Mouse (Mus musculus): Measurements from ENCODE around the gene Slc9a1. TPM values are rescaled to one million over a fixed set of nuclear protein-coding genes. Genes with fewer than 3 reads are reported as not detected.

The Slc9a1 gene
- total and polyA plus RNA-seq, 3 experiments = 3.1 to 14.0 TPM; not detected in 1

- no peaks in the 10 kb centered on the region for H3K4me1 ChIP-seq (ENCODE audit: control insufficient read depth in 1 of 2, insufficient read depth in 2 of 2, low read length in 2 of 2)
- no peaks in the 10 kb centered on the region for H3K79me2 ChIP-seq (ENCODE audit: control insufficient read depth, insufficient read depth, low read length, poor library complexity)
- TF ChIP-seq MAFK (IDR thresholded peaks at IDR 0.05; ENCODE audit: borderline replicate concordance, low read depth, low read length) (no peak), MAX (IDR thresholded peaks at IDR 0.05; ENCODE audit: low read length) (no peak), BHLHE40 (IDR thresholded peaks at IDR 0.05; ENCODE audit: borderline replicate concordance, low read depth, low read length) (no peak), USF2 (IDR thresholded peaks at IDR 0.05; ENCODE audit: borderline replicate concordance in 1 of 2, insufficient read depth in 1 of 2, low read depth in 1 of 2, low read length in 2 of 2) (no peak), ETS1 (IDR thresholded peaks at IDR 0.05; ENCODE audit: low read depth, low read length) (no peak), ZMIZ1 (IDR thresholded peaks at IDR 0.05; ENCODE audit: low read depth, low read length) (no peak), NRF1 (IDR thresholded peaks at IDR 0.05; ENCODE audit: insufficient read depth, low read depth, low read length, poor library complexity, severe bottlenecking) (no peak), CHD2 (IDR thresholded peaks at IDR 0.05; ENCODE audit: low read length) (no peak), MYB (IDR thresholded peaks at IDR 0.05; ENCODE audit: low read depth, low read length) (no peak), MXI1 (IDR thresholded peaks at IDR 0.05; ENCODE audit: low read depth, low read length) (no peak), UBTF (IDR thresholded peaks at IDR 0.05; ENCODE audit: borderline replicate concordance, insufficient read depth, low read depth, low read length) (no peak), POLR2AphosphoS2 (IDR thresholded peaks at IDR 0.05; ENCODE audit: low read length) (no peak), CTCF (IDR thresholded peaks at IDR 0.05 in 2 of 3, conservative IDR thresholded peaks at IDR 0.05 in 1 of 3; ENCODE audit: control insufficient read depth in 1 of 3, insufficient read depth in 1 of 3, low read depth in 2 of 3, low read length in 3 of 3, poor library complexity in 1 of 3, severe bottlenecking in 1 of 3) (no peak)
- no peaks in the 10 kb centered on the region for H3K36me3 ChIP-seq (ENCODE audit: control insufficient read depth in 1 of 2, insufficient read depth in 2 of 2, low read length in 2 of 2)
- no peaks in the 10 kb centered on the region for H3K27me3 ChIP-seq (ENCODE audit: control insufficient read depth in 1 of 2, insufficient read depth in 2 of 2, low read length in 2 of 2)
- no peak overlapping the region for H3K27ac ChIP-seq (ENCODE audit: control insufficient read depth, low read depth, low read length)
- H3K9ac ChIP-seq (ENCODE audit: control insufficient read depth, low read depth, low read length, poor library complexity, severe bottlenecking) = no peak overlapping the region
- H3K9me3 ChIP-seq (replicated peaks; ENCODE audit: insufficient read depth, low read length) = no peaks in the 10 kb centered on the region
- DNase-seq (ENCODE audit: low read depth, low spot score) = no peak
- H3K4me3 ChIP-seq (ENCODE audit: control insufficient read depth in 1 of 2, insufficient read depth in 1 of 2, low read depth in 2 of 2, low read length in 2 of 2) = no peak overlapping the region
Measured at GRCm38 (mm10) chr4:133432560-133433171, 63.2 kb downstream of the Slc9a1 start.

- Histone ChIP-seq H3K9ac (ENCODE audit: control insufficient read depth, low read depth, low read length, poor library complexity, severe bottlenecking) (no peak overlapping the region), H3K79me2 (ENCODE audit: control insufficient read depth, insufficient read depth, low read length, poor library complexity) (no peaks in the 10 kb centered on the region), H3K4me3 (ENCODE audit: control insufficient read depth in 1 of 2, insufficient read depth in 1 of 2, low read depth in 2 of 2, low read length in 2 of 2) (no peak overlapping the region), H3K27ac (ENCODE audit: control insufficient read depth, low read depth, low read length) (no peak overlapping the region), H3K36me3 (ENCODE audit: control insufficient read depth in 1 of 2, insufficient read depth in 2 of 2, low read length in 2 of 2) (no peaks in the 10 kb centered on the region), H3K4me1 (ENCODE audit: control insufficient read depth in 1 of 2, insufficient read depth in 2 of 2, low read length in 2 of 2) (no peaks in the 10 kb centered on the region; a peak in 1 of 4 replicates), H3K27me3 (ENCODE audit: control insufficient read depth in 1 of 2, insufficient read depth in 2 of 2, low read length in 2 of 2) (peaks cover 0 to 3% of the 10 kb centered on the region in 2 experiments; a peak in 2 of 4 replicates), H3K9me3 (replicated peaks; ENCODE audit: insufficient read depth, low read length) (no peaks in the 10 kb centered on the region)
- no peak for DNase-seq (ENCODE audit: low read depth, low spot score)
- TF ChIP-seq SMC3 (IDR thresholded peaks at IDR 0.05; ENCODE audit: low read depth, low read length) (no peak), ETS1 (IDR thresholded peaks at IDR 0.05; ENCODE audit: low read depth, low read length) (no peak), EP300 (IDR thresholded peaks at IDR 0.05; ENCODE audit: low read depth in 1 of 2, low read length in 2 of 2) (no peak), POLR2A (IDR thresholded peaks at IDR 0.05; ENCODE audit: control insufficient read depth in 1 of 2, insufficient read depth in 1 of 2, low read depth in 1 of 2, low read length in 2 of 2, poor library complexity in 1 of 2) (no peak), SIN3A (IDR thresholded peaks at IDR 0.05; ENCODE audit: low read length) (no peak), E2F4 (IDR thresholded peaks at IDR 0.05; ENCODE audit: borderline replicate concordance, low read depth, low read length) (no peak), POLR2AphosphoS2 (IDR thresholded peaks at IDR 0.05; ENCODE audit: low read length) (no peak), MYC (IDR thresholded peaks at IDR 0.05; ENCODE audit: low read depth, low read length) (no peak), MXI1 (IDR thresholded peaks at IDR 0.05; ENCODE audit: low read depth, low read length) (no peak), CHD1 (IDR thresholded peaks at IDR 0.05; ENCODE audit: low read depth, low read length) (no peak), ZKSCAN1 (IDR thresholded peaks at IDR 0.05; ENCODE audit: low read depth, low read length) (no peak), TBP (IDR thresholded peaks at IDR 0.05; ENCODE audit: low read depth, low read length) (no peak), MAZ (IDR thresholded peaks at IDR 0.05; ENCODE audit: low read depth, low read length) (no peak), POLR2AphosphoS5 (IDR thresholded peaks at IDR 0.05; ENCODE audit: borderline replicate concordance, low read depth, low read length) (no peak), USF1 (IDR thresholded peaks at IDR 0.05; ENCODE audit: low read depth, low read length) (no peak), ZMIZ1 (IDR thresholded peaks at IDR 0.05; ENCODE audit: low read depth, low read length) (no peak), MEF2A (IDR thresholded peaks at IDR 0.05; ENCODE audit: extremely low read depth, insufficient replicate concordance, low read depth, low read length, poor library complexity, severe bottlenecking) (no peak)
Measured at GRCm38 (mm10) chr4:133435921-133436320, 66.4 kb downstream of the Slc9a1 start.
